8 mouse cellular contexts compared by ENCODE assay signal in genomic region chr4:148804137-148804779, GRCm38 (mm10). TPM values are rescaled to one million over a fixed set of nuclear protein-coding genes. Genes with fewer than 3 reads are reported as not detected.
DNase-seq lines count a peak whose midpoint lies in the region; ATAC-seq lines count a peak whose summit lies in the region.

Gene Casz1, plus strand, starts transcription at chr4:148804429.

- 0 out of 4 replicates have a peak, but pooled peaks have one; percentile 14 to 31 for ATAC-seq in hematopoietic stem cell, adult 5-6 weeks (replicated peaks in 1 of 2; ENCODE audit: insufficient read depth in 1 of 2, low FRiP score in 2 of 2, low TSS enrichment in 1 of 2, low read depth in 1 of 2, poor library complexity in 2 of 2, severe bottlenecking in 2 of 2)

- peak; percentile 44 for DNase-seq in NIH3T3 (ENCODE audit: low read depth)
- DNase-seq in cerebellum, adult 9-10 months, result peak; percentile 55
- peak; percentile 57 to 90 for DNase-seq in frontal cortex, adult 2 months (ENCODE audit: extremely low spot score in 1 of 2, low spot score in 1 of 2)
- DNase-seq in layer of hippocampus, adult 8-10 months (ENCODE audit: low spot score in 2 of 2), result peak; percentile 67 to 83
- DNase-seq in lung, adult 18-20 months, result peak; percentile 94 to 95
- peak; percentile 92 for DNase-seq in ovary, postnatal 14 days (ENCODE audit: low spot score)
- DNase-seq in T-cell, adult 2 months (ENCODE audit: low spot score), result no peak

RNA-seq across cellular contexts. Expression of gene Casz1, which starts in this region (rescaled TPM):
- 0.78 and 0.82 TPM in 2 replicates for polyA plus RNA-seq in frontal cortex, adult 2 months (2012; rRNA removed)
- total RNA-seq in hematopoietic stem cell, adult 5-6 weeks (2017), result 3.4 and 6.3 TPM in 2 replicates
- total RNA-seq in layer of hippocampus, adult 8-10 months (2022), result under 1 TPM; 0.61 to 0.80 (median 0.63) TPM

Comparison
In these comparisons a context has a peak if more than half of its experiments do, and no peak if none do; other contexts are left out.
1. Peak in DNase-seq in frontal cortex, adult 2 months; RNA of the gene not detected or under 1 TPM.
2. Peak in DNase-seq in layer of hippocampus, adult 8-10 months; RNA of the gene not detected or under 1 TPM.